Mouse (Mus musculus): ENCODE results near the gene Cnp. TPM values are rescaled to one million over a fixed set of nuclear protein-coding genes. Genes with fewer than 3 reads are reported as not detected.

Gene Cnp
- polyA plus RNA-seq, 1 experiment from 2014 or later = 21.9 TPM

DNA sequence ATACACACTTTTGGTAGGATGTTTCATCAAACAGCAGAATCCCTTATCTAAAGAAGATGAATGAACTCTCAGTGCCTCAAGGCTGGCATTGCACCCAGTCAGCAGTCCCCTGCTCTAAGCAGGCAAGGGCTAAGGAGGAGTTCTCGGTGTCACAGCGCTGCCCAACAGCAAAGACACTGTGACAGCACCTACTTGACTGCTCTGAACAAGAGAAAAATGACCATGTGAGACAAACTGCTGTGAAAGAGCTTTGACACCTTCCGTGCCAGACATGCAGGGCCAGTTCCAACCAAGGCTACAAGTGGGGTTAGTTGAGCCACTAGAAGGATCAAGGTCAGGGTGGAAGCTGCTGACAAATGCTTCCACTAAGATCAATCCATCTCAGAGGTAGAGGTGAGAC lies 10.4 kb downstream of the Cnp start:
- Histone ChIP-seq H3K4me3 (ENCODE audit: low read depth, low read length) (no peak overlapping the region), H3K9me3 (ENCODE audit: low read length) (no peaks in the 10 kb centered on the region), H3K27me3 (ENCODE audit: insufficient read depth, low read length) (no peaks in the 10 kb centered on the region), H3K9ac (replicated peaks) (no peak overlapping the region), H3K4me2 (ENCODE audit: low read depth, low read length) (no peak overlapping the region), H3K4me1 (ENCODE audit: insufficient read depth) (no peaks in the 10 kb centered on the region), H3K27ac (ENCODE audit: low read depth) (peak overlapping the region; percentile 36; the same call in 1 of the 2 replicates), H3K36me3 (replicated peaks; ENCODE audit: insufficient read depth, low read length) (peaks cover 86% of the 10 kb centered on the region)
- TF ChIP-seq CTCF (IDR thresholded peaks at IDR 0.05; ENCODE audit: low read depth) (no peak), EP300 (IDR thresholded peaks at IDR 0.05; ENCODE audit: low read depth) (no peak)
- DNase-seq (no peak), ATAC-seq (no peak)
- WGBS (ENCODE audit: insufficient replicate concordance) = 87% methylated on average over 3 of the region's 3 CpGs

DNA sequence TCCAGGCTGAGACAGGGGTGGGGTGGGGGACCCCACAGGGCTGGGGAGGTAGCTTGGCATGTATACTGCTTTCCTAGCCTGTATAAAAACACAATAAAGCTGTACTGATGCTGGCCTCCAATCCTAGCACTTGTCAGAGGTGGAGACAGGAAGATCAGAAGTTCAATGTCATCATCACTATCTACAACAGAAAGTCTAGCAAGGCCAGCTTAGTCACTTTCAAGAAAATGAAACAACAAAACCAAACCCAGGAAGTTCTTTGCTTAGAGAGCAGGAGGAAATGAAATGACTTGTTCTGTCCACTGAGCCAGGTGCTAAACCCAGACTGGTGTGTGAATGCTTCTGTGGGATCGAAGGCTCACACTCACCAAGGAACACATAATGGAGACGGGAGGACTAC lies 13.8 kb downstream of the Cnp start:
- no peak overlapping the region for H3K4me2 ChIP-seq (ENCODE audit: low read depth, low read length)
- peaks cover 94% of the 10 kb centered on the region for H3K36me3 ChIP-seq (replicated peaks; ENCODE audit: insufficient read depth, low read length)
- DNase-seq (no peak), ATAC-seq (peak; percentile 54; the same call in 1 of the 2 replicates)
- H3K4me3 ChIP-seq (ENCODE audit: low read depth, low read length) = no peak overlapping the region
- no peaks in the 10 kb centered on the region for H3K27me3 ChIP-seq (ENCODE audit: insufficient read depth, low read length)
- H3K9me3 ChIP-seq (ENCODE audit: low read length) = no peaks in the 10 kb centered on the region
- H3K27ac ChIP-seq (ENCODE audit: low read depth) = no peak overlapping the region
- H3K9ac ChIP-seq (replicated peaks) = no peak overlapping the region
- no peak for TF ChIP-seq EP300 (IDR thresholded peaks at IDR 0.05; ENCODE audit: low read depth)
- no peaks in the 10 kb centered on the region for H3K4me1 ChIP-seq (ENCODE audit: insufficient read depth)
- 86% methylated on average over 2 of the region's 2 CpGs for WGBS (ENCODE audit: insufficient replicate concordance)

DNA sequence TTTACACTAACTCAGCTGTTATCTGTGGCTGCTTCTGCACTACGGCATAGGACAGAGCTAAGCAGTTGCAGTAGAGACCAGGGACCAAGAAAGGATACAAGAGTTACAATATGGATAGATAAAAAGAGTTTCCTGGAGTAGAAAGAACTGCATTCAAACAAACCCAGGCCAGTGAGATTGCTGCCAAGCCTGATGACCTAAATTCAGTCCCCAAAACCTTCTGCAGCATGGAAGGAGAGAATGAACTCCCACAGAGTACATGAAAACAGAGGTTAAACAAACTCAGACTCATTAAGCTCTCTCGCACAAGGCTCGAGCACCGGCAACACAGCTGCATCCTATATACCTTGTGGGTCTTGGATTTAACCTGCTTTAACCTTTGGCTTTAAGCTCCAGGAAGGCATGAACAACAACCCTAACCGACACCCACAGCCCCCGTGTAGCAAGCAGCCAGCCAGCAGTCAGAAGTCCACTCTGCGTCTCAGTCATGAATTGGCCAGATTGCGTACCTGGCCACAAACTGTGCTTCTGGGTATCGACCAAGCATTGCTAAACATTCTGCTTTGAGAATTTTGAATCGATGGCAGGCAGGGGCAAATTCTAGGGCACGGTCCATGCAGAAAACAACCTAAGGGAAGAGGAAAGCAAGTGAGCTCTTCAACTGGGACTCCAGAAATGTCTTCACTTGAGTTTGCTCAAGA lies 17.8 kb downstream of the Cnp start:
- WGBS (ENCODE audit: insufficient replicate concordance) = 91% methylated on average over 11 of the region's 11 CpGs
- ATAC-seq = no peak

DNA sequence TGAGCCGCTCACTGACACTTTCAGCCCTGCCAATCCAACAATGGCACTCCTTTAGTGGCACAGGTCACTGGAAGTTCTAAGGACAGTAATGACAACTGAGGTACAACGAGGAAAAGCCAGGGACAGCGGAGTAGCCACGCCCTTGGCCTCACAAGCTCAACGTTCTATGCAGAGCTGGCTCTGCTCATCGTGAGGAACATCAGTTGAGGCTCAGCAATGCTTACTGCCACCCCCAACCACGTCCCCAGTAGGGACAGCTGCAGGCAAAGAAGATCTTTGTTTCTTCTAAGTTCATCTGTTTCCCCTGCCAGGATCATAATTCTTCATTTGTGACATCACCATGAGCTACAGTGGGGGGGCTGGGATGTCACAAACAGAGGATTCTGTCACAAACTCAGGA lies 19.9 kb downstream of the Cnp start:
- 84% methylated on average over 7 of the region's 7 CpGs for WGBS (ENCODE audit: insufficient replicate concordance)
- no peak overlapping the region for H3K4me2 ChIP-seq (ENCODE audit: low read depth, low read length)
- H3K9ac ChIP-seq (replicated peaks) = no peak overlapping the region
- no peak for ATAC-seq
- no peaks in the 10 kb centered on the region for H3K27me3 ChIP-seq (ENCODE audit: insufficient read depth, low read length)
- peaks cover 99% of the 10 kb centered on the region for H3K36me3 ChIP-seq (replicated peaks; ENCODE audit: insufficient read depth, low read length)
- H3K27ac ChIP-seq (ENCODE audit: low read depth) = no peak overlapping the region
- no peak overlapping the region for H3K4me3 ChIP-seq (ENCODE audit: low read depth, low read length)
- no peaks in the 10 kb centered on the region for H3K9me3 ChIP-seq (ENCODE audit: low read length)
- H3K4me1 ChIP-seq (ENCODE audit: insufficient read depth) = no peaks in the 10 kb centered on the region
- TF ChIP-seq CTCF (IDR thresholded peaks at IDR 0.05; ENCODE audit: low read depth) (no peak), EP300 (IDR thresholded peaks at IDR 0.05; ENCODE audit: low read depth) (no peak)
- no peak for DNase-seq

More for the DNA sequence above, 17.8 kb downstream of the Cnp start:
- no peaks in the 10 kb centered on the region for H3K27me3 ChIP-seq (ENCODE audit: insufficient read depth, low read length)
- no peak overlapping the region for H3K27ac ChIP-seq (ENCODE audit: low read depth)
- no peak overlapping the region for H3K4me2 ChIP-seq (ENCODE audit: low read depth, low read length)
- no peaks in the 10 kb centered on the region for H3K9me3 ChIP-seq (ENCODE audit: low read length)
- H3K4me3 ChIP-seq (ENCODE audit: low read depth, low read length) = no peak overlapping the region
- peaks cover 96% of the 10 kb centered on the region for H3K36me3 ChIP-seq (replicated peaks; ENCODE audit: insufficient read depth, low read length)
- no peak overlapping the region for H3K9ac ChIP-seq (replicated peaks)
- no peak for DNase-seq
- no peaks in the 10 kb centered on the region for H3K4me1 ChIP-seq (ENCODE audit: insufficient read depth)
- TF ChIP-seq CTCF (IDR thresholded peaks at IDR 0.05; ENCODE audit: low read depth) = no peak
- TF ChIP-seq EP300 (IDR thresholded peaks at IDR 0.05; ENCODE audit: low read depth) = no peak

DNA sequence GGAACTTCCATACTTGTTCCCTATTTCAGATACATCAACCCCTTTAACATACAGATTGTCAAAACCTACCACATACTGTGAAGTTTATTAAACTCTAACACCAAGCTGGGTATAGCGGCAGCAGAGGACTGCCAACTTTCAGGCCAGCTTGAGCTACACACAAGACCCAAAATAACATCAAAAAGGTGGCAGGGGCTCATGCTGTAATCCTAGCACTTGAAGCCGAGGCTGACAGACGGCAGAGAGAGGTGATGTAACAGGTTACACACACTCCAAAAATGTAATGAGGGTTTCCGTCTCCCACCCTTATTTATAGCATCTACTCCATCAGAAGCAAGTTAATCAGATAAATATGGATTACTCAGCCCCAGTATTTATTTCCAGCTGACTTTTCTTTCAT lies 20.8 kb downstream of the Cnp start:
- H3K36me3 ChIP-seq (replicated peaks; ENCODE audit: insufficient read depth, low read length) = peaks cover 98% of the 10 kb centered on the region
- no peaks in the 10 kb centered on the region for H3K27me3 ChIP-seq (ENCODE audit: insufficient read depth, low read length)
- no peak overlapping the region for H3K4me2 ChIP-seq (ENCODE audit: low read depth, low read length)
- H3K9me3 ChIP-seq (ENCODE audit: low read length) = no peaks in the 10 kb centered on the region
- H3K27ac ChIP-seq (ENCODE audit: low read depth) = no peak overlapping the region
- H3K9ac ChIP-seq (replicated peaks) = no peak overlapping the region
- ATAC-seq (no peak), DNase-seq (no peak)
- no peaks in the 10 kb centered on the region for H3K4me1 ChIP-seq (ENCODE audit: insufficient read depth)
- no peak overlapping the region for H3K4me3 ChIP-seq (ENCODE audit: low read depth, low read length)
- 83% methylated on average over 4 of the region's 4 CpGs for WGBS (ENCODE audit: insufficient replicate concordance)
- no peak for TF ChIP-seq EP300 (IDR thresholded peaks at IDR 0.05; ENCODE audit: low read depth)
- TF ChIP-seq CTCF (IDR thresholded peaks at IDR 0.05; ENCODE audit: low read depth) = no peak

DNA sequence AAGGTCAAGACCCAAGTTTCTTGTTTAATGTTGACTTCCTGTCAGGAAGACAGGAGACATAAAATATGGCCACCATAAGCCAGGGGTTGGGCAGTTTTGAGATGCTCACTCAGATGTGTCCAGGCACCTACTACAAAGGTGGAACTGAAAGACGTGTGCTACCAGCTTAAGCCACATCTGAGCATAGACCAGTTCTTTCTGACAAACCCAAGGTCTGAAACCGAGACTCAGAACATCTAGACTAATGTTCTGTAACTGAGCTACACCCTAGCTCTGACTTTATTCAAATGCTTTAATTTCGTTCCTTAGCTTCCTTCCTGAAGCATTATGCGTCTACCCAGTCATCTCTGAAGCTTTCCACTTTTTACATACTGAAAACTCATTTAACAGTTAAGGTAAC lies 23.4 kb downstream of the Cnp start:
- H3K36me3 ChIP-seq (replicated peaks; ENCODE audit: insufficient read depth, low read length) = peaks cover 85% of the 10 kb centered on the region
- no peak for ATAC-seq
- 76% methylated on average over 4 of the region's 4 CpGs for WGBS (ENCODE audit: insufficient replicate concordance)

More for the DNA sequence above, 23.4 kb downstream of the Cnp start:
- Histone ChIP-seq H3K4me3 (ENCODE audit: low read depth, low read length) (no peak overlapping the region), H3K27ac (ENCODE audit: low read depth) (peak overlapping the region; percentile 39; the same call in 1 of the 2 replicates), H3K9me3 (ENCODE audit: low read length) (no peaks in the 10 kb centered on the region), H3K27me3 (ENCODE audit: insufficient read depth, low read length) (no peaks in the 10 kb centered on the region), H3K4me1 (ENCODE audit: insufficient read depth) (no peaks in the 10 kb centered on the region), H3K4me2 (ENCODE audit: low read depth, low read length) (no peak overlapping the region), H3K9ac (replicated peaks) (no peak overlapping the region)
- no peak for DNase-seq
- TF ChIP-seq EP300 (IDR thresholded peaks at IDR 0.05; ENCODE audit: low read depth) = no peak
- TF ChIP-seq CTCF (IDR thresholded peaks at IDR 0.05; ENCODE audit: low read depth) = no peak
